Mouse (Mus musculus) urinary bladder, adult 18-20 months (tissue): ENCODE measurements around the gene Map10.

Experiments
- DNase-seq, 2 experiments: peaks; one replicate each; pipeline ENCODE4 v3.0.0; 2022; ENCODE audit warnings: low spot score in 2 of 2, mixed read lengths in 2 of 2

Map10 gene

DNA sequence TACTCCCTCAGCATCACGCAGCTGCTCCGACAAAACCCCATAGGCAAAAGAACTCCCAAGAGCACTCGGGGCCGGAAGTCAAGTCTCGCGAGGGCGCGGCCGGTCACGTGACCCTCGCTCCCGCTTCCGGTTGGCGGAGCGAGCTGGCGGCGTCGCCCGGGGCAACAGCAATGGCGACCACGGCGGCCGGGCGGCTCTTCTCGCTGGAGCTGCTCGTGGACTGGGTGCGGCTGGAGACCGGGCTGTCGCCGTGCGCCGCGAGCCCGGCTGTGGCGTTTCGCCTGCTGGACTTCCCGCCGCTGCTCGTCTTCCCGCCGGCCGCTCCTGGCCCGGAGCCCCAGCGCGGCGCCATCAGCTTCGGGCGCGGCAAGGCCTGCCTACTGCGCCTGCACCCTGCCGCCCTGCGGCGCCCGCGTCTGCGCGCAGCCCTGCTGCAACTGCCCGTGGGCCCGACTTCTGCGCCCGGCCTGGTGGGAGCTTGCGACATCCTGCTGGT is at the start of gene Map10:
Map10 (plus strand) TSS at position 119 of the 496 bp plus-strand sequence.
- DNase-seq, result peak; percentile 73 to 74

DNA sequence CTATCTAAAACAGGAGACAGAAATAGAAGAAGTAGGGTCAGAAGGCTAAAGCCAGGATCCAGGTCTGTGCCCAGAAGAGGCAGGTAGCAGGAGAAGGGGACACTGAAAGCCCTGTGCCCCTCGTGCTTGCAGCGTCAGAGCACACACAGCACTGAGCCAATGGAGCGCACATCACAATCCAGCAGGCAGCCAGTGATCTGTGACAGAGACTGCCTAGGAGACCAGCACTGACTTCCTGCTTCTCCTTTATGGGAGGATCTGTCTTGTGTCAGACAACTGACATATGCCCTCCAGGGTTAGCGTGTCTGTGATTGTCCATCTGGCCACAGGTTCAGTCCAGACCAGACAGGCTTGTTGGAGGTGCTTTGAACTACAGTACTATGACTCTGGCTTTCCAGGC is 49.3 kb upstream of the Map10 start:
- no peak for DNase-seq

GRCm38 (mm10) chr8:125624287-125624686 is 45.3 kb upstream of the Map10 start:
- DNase-seq, result no peak

GRCm38 (mm10) chr8:125626381-125626780 is 43.2 kb upstream of the Map10 start:
- DNase-seq, result no peak

DNA sequence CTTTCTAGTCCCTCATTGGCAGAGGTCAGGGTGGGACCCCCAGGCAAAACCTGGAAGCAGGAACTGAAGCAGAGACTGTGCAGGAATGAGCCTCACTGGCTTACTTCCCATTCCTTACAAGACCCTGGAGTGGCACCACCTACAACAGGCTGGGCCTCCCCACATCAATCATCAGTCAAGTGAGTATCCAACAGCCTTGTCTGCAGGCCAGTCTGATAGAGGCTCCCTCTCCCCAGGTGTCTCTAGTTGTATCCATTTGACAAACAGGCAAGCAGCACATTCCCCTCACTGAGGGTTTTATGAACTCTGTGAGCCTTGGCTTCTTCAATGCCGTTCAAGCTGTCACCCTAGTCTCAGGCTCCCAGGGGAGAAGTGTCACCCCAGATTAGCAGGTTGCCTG is 40.8 kb upstream of the Map10 start:
- no peak for DNase-seq

DNA sequence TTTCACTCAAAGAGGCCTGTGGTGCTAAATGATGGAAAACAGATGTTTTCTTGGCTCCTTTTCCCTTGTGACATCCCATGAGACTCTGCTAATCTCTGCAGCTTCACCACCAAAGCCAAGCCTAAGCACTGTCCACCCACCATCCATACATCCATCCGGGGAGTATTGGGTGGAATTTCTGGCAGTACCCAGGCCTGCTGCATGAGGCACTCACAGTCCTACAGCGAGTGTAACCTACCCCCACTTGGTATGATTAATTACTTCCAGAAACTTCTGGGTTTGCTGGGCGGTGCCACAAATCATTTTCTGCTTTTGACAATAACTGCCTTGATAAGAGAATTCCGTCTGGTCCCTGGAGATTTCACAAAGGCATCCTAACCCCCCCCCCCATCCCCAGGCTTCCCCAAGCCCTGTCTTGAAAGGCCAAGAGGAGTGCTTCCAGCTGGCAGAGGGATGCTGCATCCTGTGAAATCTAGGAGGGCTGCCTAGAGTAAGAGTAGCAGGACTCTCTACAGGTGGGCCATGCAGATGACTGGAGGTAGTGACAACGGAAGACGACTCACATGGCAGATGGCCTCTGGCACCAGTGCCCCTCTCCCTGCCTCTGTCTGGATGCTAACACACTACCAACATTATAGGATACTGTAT is 31.1 kb upstream of the Map10 start:
- DNase-seq, result no peak

DNA sequence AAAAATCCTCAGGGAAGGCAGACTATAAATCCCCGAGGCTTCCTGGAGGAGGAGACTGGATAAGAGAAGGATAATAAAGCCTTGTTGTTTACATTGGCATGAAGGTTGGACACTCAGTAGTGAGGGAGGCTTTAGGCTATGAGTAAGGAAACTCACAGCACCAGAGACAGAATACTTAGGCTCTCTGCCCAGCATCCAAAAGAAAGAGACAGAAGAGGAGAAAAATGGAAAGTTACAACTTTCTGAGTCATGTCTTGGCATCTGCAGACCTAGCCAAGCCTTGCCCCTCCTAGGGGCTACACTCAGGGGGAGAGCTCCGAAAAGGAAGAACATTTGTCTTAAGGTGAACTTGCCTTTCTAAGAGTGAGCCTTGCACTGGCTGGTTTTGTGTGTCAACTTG is 30.0 kb upstream of the Map10 start:
- DNase-seq, result no peak

DNA sequence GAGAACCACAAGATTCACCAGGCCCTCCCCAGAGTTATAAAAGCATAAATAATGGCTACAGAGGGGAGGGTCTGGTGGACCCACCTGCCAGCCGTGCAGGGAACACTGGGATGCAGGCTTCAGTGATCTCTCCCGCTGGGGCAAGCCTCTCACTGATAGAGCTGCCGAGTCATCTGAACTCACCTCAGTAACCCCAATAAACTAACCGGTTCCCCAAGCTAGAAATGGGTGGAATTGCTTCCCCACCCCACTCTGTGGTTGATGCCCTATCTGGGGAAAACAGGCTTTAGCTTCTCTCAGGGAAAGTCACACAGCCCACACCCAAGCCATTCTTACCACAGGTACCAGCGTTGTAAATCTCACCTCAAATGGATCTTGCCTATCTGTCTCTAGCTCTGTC is 28.9 kb upstream of the Map10 start:
- DNase-seq, result peak in 1 of 2 experiments; percentile 59

- no peak for DNase-seq
These were observed 27.8 kb upstream of the Map10 start for GRCm38 (mm10) chr8:125641808-125642207.

- DNase-seq, result no peak
These were observed 23.7 kb upstream of the Map10 start for GRCm38 (mm10) chr8:125645757-125646478.

- no peak for DNase-seq
These were observed 20.2 kb upstream of the Map10 start for GRCm38 (mm10) chr8:125649447-125649846.

GRCm38 (mm10) chr8:125654821-125655220 is 14.8 kb upstream of the Map10 start:
- DNase-seq, result no peak

GRCm38 (mm10) chr8:125658508-125658907 is 11.1 kb upstream of the Map10 start:
- no peak for DNase-seq

- DNase-seq, result no peak
These were observed 10.7 kb upstream of the Map10 start for GRCm38 (mm10) chr8:125658926-125659325.

- no peak for DNase-seq
These were observed 9.2 kb upstream of the Map10 start for GRCm38 (mm10) chr8:125660397-125660796.

- DNase-seq, result no peak
These were observed 7.5 kb upstream of the Map10 start for GRCm38 (mm10) chr8:125661958-125662668.

DNA sequence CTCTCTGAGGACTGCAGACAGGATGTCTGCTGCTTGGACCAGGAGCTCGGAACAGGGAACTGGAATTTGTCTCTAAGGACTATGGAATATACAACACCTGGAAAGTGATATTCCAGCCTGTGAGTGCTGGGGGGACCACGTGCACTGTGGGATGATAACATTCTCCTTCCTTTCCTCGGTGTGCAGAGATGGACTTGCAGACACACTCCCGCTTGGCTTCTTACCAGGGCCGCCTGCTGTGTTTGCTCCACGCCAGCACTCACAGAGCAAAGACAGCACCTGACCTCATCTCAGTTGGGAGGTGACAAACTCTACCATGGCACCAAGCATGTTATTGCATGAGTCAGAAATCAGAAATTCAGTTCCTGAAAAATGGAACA is 7.0 kb upstream of the Map10 start:
- DNase-seq, result no peak

DNA sequence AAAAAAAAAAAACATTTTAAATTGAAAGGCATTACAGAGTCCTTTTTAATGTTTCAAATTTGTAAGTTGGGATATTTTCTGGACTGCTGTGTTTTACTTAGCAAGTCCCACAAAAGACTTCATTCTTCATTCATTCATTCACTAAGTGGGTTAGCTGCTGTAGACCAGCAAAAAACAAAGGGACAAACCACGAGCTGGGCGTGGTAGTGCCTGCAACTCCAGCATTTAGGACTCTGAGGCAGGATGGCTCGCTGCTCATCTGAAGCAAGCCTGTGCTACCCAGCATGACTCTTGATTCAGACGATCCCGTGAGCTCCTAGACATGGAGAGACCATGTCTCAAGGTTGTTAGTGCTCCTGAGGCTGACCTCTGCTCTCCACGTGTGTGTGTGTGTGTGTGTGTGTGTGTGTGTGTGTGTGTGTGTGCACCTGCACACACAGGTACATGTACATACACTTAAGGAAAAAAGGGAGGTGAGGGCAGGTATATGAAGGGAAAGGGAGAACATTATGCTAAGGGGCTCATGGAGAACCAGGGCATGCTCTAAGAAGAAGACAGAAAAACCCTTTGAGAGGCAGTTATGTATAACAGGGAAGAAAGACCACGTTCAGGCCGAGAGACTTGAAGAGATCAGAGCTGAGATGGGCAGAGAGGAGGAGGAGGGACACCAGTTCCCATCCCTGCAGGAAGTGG is 4.3 kb upstream of the Map10 start:
- no peak for DNase-seq

- DNase-seq, result no peak
These were observed 3.8 kb upstream of the Map10 start for GRCm38 (mm10) chr8:125665876-125666186.

GRCm38 (mm10) chr8:125666201-125666600 is 3.4 kb upstream of the Map10 start:
- DNase-seq, result no peak

DNA sequence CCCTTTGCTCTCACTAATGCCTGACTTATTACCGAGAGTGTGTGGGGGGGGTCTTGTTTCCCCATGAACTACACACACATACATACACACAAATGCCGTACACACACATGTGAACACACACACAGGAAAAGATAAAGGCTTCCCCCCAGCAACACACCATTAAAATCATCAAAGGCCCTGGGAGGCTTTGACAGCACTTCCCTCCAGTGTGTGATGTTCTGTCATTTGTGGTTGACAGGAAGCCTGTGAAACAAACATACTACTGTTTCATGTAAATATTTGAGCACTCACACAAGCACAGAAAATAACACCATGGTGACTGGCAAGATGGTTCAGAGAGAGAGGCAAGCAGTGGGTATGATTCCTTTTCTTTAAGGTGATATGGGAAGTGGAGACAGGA is 2.4 kb upstream of the Map10 start:
- DNase-seq, result no peak

DNA sequence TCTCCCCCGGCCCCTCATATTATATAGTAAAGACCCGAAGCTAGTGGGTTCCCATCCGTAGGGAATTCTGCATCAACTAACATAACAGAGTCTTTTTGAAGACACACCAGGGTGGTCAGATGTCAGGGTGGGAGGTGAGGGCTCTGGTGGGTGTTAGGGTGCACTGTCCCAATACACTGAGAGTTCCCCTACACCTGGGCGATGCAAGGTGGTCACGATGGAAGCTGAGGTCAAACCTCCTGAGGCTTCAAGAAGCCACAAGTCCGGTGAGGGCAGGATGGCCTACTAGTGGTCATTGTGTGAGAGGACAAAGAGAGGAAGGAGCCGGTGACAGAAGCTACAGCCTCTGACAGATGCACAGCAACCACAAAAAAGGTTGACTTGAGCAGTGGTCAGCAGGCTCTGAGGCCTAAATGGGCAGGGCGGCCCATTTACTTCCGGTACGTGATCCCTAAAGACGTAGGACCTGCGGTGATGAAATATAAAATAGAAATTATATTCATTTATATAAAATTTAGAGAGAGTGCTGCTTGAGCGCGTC is 389 bp upstream of the Map10 start:
- DNase-seq, result no peak
